Mouse (Mus musculus) heart, adult 2 months (tissue): ENCODE results near the gene Trim31. TPM values are rescaled to one million over a fixed set of nuclear protein-coding genes. Genes with fewer than 3 reads are reported as not detected.
A peak's percentile ranks its signal among the peaks of the same experiment; 100 is the strongest.

ENCODE experiments used
- DNase-seq, 2 experiments: peaks; one replicate each; pipeline ENCODE4 v3.0.0; 2021
- H3K27ac ChIP-seq: fragments of 200-600 bp; 2 replicates; pipeline ENCODE4 v1.8.1; 2022
- H3K27me3 ChIP-seq: fragments of 200-500 bp; 2 replicates; pipeline ENCODE4 v1.6.1; 2012; ENCODE audit warnings: mild to moderate bottlenecking, low read length, inconsistent platforms, mixed read lengths; ENCODE audit not compliant: control insufficient read depth, insufficient read depth
- H3K36me3 ChIP-seq: fragments of 200-500 bp; 2 replicates; pipeline ENCODE4 v1.6.1; 2012; ENCODE audit warnings: low read length, inconsistent platforms; ENCODE audit not compliant: control insufficient read depth, insufficient read depth
- H3K4me1 ChIP-seq: fragments of 200-500 bp; 2 replicates; pipeline ENCODE4 v1.6.1; 2011; ENCODE audit warnings: low read length; ENCODE audit not compliant: control insufficient read depth, insufficient read depth
- H3K4me3 ChIP-seq: fragments of 200-600 bp; 2 replicates; pipeline ENCODE4 v1.8.1; 2022
- H3K79me2 ChIP-seq: fragments of 200-500 bp; replicated peaks from 2 replicates; pipeline ENCODE4 v1.6.1; 2012; ENCODE audit warnings: mild to moderate bottlenecking, inconsistent platforms, low read length, moderate library complexity, mixed read lengths; ENCODE audit not compliant: control insufficient read depth, insufficient read depth
- H3K9ac ChIP-seq: fragments of 200-500 bp; 2 replicates; pipeline ENCODE4 v1.6.1; 2012; ENCODE audit warnings: low read depth, mild to moderate bottlenecking, control low read depth, inconsistent platforms, low read length, mixed read lengths
- CTCF ChIP-seq: fragments of 200-600 bp; IDR thresholded peaks from 2 replicates; pipeline ENCODE4 v1.8.1; 2022; ENCODE audit warnings: antibody characterized with exemption, mild to moderate bottlenecking, moderate library complexity
- EP300 ChIP-seq: fragments of 200-500 bp; IDR thresholded peaks from 2 replicates; pipeline ENCODE4 v1.6.1; 2011; ENCODE audit warnings: low read depth, low read length, control low read depth; ENCODE audit not compliant: insufficient read depth
- POLR2A ChIP-seq: fragments of 200-500 bp; IDR thresholded peaks from 2 replicates; pipeline ENCODE4 v1.6.1; 2011; ENCODE audit warnings: mild to moderate bottlenecking, low read depth, low read length, control low read depth; ENCODE audit not compliant: insufficient read depth
- WGBS: fragments of 180-500 bp; shearing (Covaris S2); methylation state at CpG from one replicate; pipeline ENCODE4 v1.1.7; 2018; 5-methylcytosine and 5-hydroxymethylcytosine counted together
- intact Hi-C: fragments of 180-260 bp; cut with DNase I; formaldehyde crosslinking; loops from one replicate; pipeline ENCODE4 v1.15.1; 2025
- polyA plus RNA-seq: library from polyadenylated mRNA; depleted of rRNA; stranded (reverse); fragments of >200 nt; gene quantifications from 2 replicates; pipeline ENCODE4 v1.2.3, GENCODE M21; 2012; rRNA removed
- total RNA-seq, 2 experiments: library from RNA; stranded (reverse); gene quantifications; 2 replicates each; pipeline ENCODE4 v1.2.3; 2021

Gene Trim31
- total and polyA plus RNA-seq, 3 experiments = not detected

DNA sequence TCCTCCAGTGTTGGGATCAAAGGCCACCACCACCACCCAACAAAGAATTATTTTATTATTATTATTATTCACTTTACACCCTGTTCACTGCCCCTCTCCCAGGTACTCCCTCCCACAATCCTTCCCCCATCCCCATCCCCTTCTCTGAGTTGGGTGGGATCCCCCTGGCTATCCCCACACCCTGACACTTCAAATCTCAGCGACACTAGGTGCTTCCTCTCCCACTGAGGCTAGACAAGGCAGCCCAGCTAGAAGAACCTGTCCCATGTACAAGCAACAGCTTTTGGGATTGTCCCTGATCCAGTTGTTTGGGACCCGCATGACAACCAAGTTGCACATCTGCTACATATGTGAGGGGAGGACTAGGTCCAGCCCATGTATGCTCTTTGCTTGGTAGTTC, 54.7 kb downstream of the Trim31 start:
- H3K4me1 ChIP-seq = peaks cover 2% of the 10 kb centered on the region

DNA sequence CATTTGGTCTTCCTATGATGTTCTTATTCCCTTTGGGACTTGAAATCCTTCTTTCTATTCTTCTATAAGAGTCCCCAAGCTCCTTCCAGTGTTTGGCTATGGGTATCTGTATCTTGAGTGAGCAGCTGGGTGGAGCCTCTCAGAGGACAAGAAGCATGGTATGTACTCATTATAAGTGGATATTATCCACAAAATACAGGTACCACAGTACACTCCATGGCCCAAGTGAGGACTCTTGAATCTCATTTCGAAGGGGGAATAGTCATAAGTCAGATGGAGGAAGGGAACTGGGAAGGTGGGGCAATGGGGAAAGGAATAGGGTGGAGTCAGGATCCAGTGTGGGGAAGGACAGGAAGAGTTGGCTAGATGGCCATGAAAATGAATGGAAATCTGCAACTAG, 55.1 kb downstream of the Trim31 start:
- Histone ChIP-seq H3K4me1 (peaks cover 2% of the 10 kb centered on the region), H3K79me2 (no peaks in the 10 kb centered on the region), H3K4me3 (no peak overlapping the region), H3K27ac (no peak overlapping the region), H3K9ac (no peak overlapping the region), H3K36me3 (peaks cover 2% of the 10 kb centered on the region; the same call in 1 of the 2 replicates), H3K27me3 (no peaks in the 10 kb centered on the region)
- WGBS = 86% methylated on average over 1 of the region's 1 CpGs
- no peak for DNase-seq
- intact Hi-C loops = no loop called here
- TF ChIP-seq POLR2A = no peak
- no peak for TF ChIP-seq EP300
- TF ChIP-seq CTCF = no peak

More for the DNA sequence above, 54.7 kb downstream of the Trim31 start:
- H3K4me3 ChIP-seq = no peak overlapping the region
- no peaks in the 10 kb centered on the region for H3K27me3 ChIP-seq
- WGBS = 94% methylated on average over 2 of the region's 2 CpGs
- no peaks in the 10 kb centered on the region for H3K79me2 ChIP-seq
- intact Hi-C loops = no loop called here
- H3K36me3 ChIP-seq = peaks cover 2% of the 10 kb centered on the region; the same call in 1 of the 2 replicates
- DNase-seq = no peak
- no peak overlapping the region for H3K9ac ChIP-seq
- no peak overlapping the region for H3K27ac ChIP-seq
- TF ChIP-seq POLR2A (no peak), EP300 (no peak), CTCF (no peak)

DNA sequence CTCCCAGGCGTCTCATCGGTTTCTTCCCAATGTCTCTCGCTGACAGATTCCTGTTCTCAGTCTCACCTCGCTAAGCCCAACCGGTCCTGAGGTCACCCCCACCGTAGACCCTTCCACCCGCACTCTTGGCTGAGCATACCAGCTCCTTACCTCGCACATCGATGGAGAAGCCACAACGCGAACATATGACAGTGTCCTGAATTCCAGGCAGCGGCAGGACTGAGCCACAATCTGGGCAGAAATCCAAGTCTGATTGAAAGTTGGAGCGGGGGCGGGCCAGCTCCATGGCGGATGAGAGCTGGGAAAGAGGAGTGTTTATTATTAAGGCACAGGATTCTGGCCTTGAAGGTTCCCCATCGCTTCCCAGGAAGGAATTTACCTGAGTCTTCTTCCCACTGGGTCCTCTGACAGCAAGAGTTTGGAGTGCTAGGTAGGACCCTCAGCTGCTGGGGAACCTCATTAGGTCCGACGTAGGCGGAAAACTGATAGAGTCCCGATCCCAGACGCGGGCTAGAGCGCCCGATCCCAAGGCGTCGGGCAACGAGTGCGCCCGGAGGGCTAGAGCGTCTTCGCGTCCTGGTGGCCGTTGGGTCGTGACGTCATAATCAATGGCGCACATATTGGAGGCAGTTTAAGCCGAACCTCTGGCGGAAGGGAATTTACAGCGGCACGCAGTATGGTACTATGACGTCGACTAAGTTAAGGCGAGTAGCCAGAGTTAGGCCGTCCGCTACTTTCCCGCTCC, 60.3 kb downstream of the Trim31 start, which contains the start of the genes Znrd1 and Znrd1as:
Znrd1 (minus strand) TSS at position 561 of the 745 bp plus-strand sequence.
Znrd1as (plus strand) TSS at position 594 of the 745 bp plus-strand sequence.
- H3K27ac ChIP-seq = peak within 1 kb of the TSS; percentile 83
- TF ChIP-seq POLR2A (peak; percentile 85), CTCF (0 out of 2 replicates have a peak, but pooled peaks have one; percentile 10), EP300 (peak; percentile 89; the same call in 1 of the 2 replicates)
- peak within 1 kb of the TSS; percentile 73 for H3K4me3 ChIP-seq
- peak; percentile 94 to 96 for DNase-seq
- no peaks in the 10 kb centered on the region for H3K27me3 ChIP-seq
- peaks cover 2% of the 10 kb centered on the region for H3K36me3 ChIP-seq
- H3K9ac ChIP-seq = peak within 1 kb of the TSS; percentile 87
- peaks cover 3% of the 10 kb centered on the region for H3K4me1 ChIP-seq
- WGBS = under 1% methylated on average over 46 of the region's 46 CpGs
- intact Hi-C loops = loop anchor here (2.0 kb wide), 3 partner anchors 43 to 121 kb away; partner anchors contain the start of gene Trim26
- H3K79me2 ChIP-seq = no peaks in the 10 kb centered on the region

DNA sequence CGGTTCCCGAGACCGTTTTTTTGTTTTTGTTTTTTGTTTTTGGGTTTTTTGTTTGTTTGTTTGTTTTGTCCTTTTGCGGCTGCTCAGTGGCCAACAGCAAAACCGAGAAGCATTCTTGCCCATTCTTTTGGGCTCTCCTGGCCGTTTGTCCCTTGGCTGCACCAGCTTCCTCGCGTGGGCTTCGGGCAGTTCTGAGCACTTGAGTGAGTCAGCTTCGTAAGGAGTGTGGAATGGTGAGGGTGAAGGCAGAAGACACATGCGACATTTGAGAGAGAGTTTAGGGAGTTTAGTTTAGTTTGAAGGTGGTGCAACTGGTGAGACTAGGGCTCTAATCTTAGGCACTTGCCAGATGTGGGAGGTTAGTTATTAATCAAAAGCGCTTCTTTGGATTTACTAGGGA, 61.0 kb downstream of the Trim31 start:
- intact Hi-C loops = loop anchor here (2.0 kb wide), 3 partner anchors 44 to 122 kb away; partner anchors contain the start of gene Trim26
- 7% methylated on average over 12 of the region's 12 CpGs for whole genome bisulfite sequencing
- Histone ChIP-seq H3K36me3 (peaks cover 2% of the 10 kb centered on the region), H3K4me1 (peaks cover 3% of the 10 kb centered on the region), H3K4me3 (peak overlapping the region; percentile 73), H3K27ac (peak overlapping the region; percentile 83), H3K9ac (peak overlapping the region; percentile 87), H3K27me3 (no peaks in the 10 kb centered on the region), H3K79me2 (no peaks in the 10 kb centered on the region)
- no peak for DNase-seq
- TF ChIP-seq EP300 (no peak), CTCF (no peak), POLR2A (no peak)

Other genes with a start within 250 kb of the Trim31 start
- not detected for gene H2-M1, start 225.9 kb upstream of the Trim31 start, total RNA-seq
- gene H2-M1, start 225.9 kb upstream of the Trim31 start, polyA plus RNA-seq = not detected in 2 replicates
- not detected for gene H2-M10.5, start 125.2 kb upstream of the Trim31 start, total RNA-seq
- not detected in 2 replicates for gene H2-M10.5, start 125.2 kb upstream of the Trim31 start, polyA plus RNA-seq
- not detected for gene H2-M10.6, start 85.9 kb upstream of the Trim31 start, total RNA-seq
- gene H2-M10.6, start 85.9 kb upstream of the Trim31 start, polyA plus RNA-seq = not detected in 2 replicates
- gene Trim26, start 61.0 kb upstream of the Trim31 start, total RNA-seq = 10 to 100 TPM; 19.1 to 19.3 TPM
- gene Trim26, start 61.0 kb upstream of the Trim31 start, polyA plus RNA-seq = 17.0 and 21.7 TPM in 2 replicates
- gene Trim15, start 30.9 kb upstream of the Trim31 start, total RNA-seq = not detected
- 0.10 TPM in 1 of 2 replicates, not detected in the other for gene Trim15, start 30.9 kb upstream of the Trim31 start, polyA plus RNA-seq
- gene Trim10, start 28.5 kb upstream of the Trim31 start, total RNA-seq = 1 to 10 TPM in 1 of 2 experiments, under 1 TPM in 1; 0.13 to 2.1 TPM
- 0.92 TPM in 1 of 2 replicates, not detected in the other for gene Trim10, start 28.5 kb upstream of the Trim31 start, polyA plus RNA-seq
- not detected for gene Trim40, start 8.0 kb upstream of the Trim31 start, total RNA-seq
- not detected in 2 replicates for gene Trim40, start 8.0 kb upstream of the Trim31 start, polyA plus RNA-seq
- gene Rnf39, start 44.8 kb downstream of the Trim31 start, total RNA-seq = under 1 TPM; 0.77 to 0.81 TPM
- gene Rnf39, start 44.8 kb downstream of the Trim31 start, polyA plus RNA-seq = 0.64 and 1.00 TPM in 2 replicates
- 100 to 1,000 TPM in 1 of 2 experiments, 10 to 100 TPM in 1; 92.4 to 108 TPM for gene Ppp1r11, start 53.6 kb downstream of the Trim31 start, total RNA-seq
- 56.8 and 70.8 TPM in 2 replicates for gene Ppp1r11, start 53.6 kb downstream of the Trim31 start, polyA plus RNA-seq
- gene Znrd1, start 60.4 kb downstream of the Trim31 start, total RNA-seq = 10 to 100 TPM; 25.9 to 29.0 TPM
- gene Znrd1, start 60.4 kb downstream of the Trim31 start, polyA plus RNA-seq = 19.8 and 26.2 TPM in 2 replicates
- 10 to 100 TPM; 14.1 to 18.2 TPM for gene Znrd1as, start 60.5 kb downstream of the Trim31 start, total RNA-seq
- gene Znrd1as, start 60.5 kb downstream of the Trim31 start, polyA plus RNA-seq = 4.0 and 8.8 TPM in 2 replicates
- under 1 TPM; 0.27 to 0.63 TPM for gene 2410137M14Rik, start 83.1 kb downstream of the Trim31 start, total RNA-seq
- gene 2410137M14Rik, start 83.1 kb downstream of the Trim31 start, polyA plus RNA-seq = 0.41 and 0.61 TPM in 2 replicates
- gene H2-M5, start 91.4 kb downstream of the Trim31 start, total RNA-seq = under 1 TPM; 0.41 to 0.63 TPM
- gene H2-M5, start 91.4 kb downstream of the Trim31 start, polyA plus RNA-seq = 0.14 and 0.35 TPM in 2 replicates
- gene Zfp57, start 103.0 kb downstream of the Trim31 start, total RNA-seq = 1 to 10 TPM in 1 of 2 experiments, under 1 TPM in 1; 0.94 to 1.4 TPM
- gene Zfp57, start 103.0 kb downstream of the Trim31 start, polyA plus RNA-seq = 2.3 and 4.3 TPM in 2 replicates
- not detected for gene Mog, start 125.3 kb downstream of the Trim31 start, total RNA-seq
- 0.09 TPM in 1 of 2 replicates, not detected in the other for gene Mog, start 125.3 kb downstream of the Trim31 start, polyA plus RNA-seq
- 1 to 10 TPM; 6.5 to 6.7 TPM for gene Gabbr1, start 147.8 kb downstream of the Trim31 start, total RNA-seq
- gene Gabbr1, start 147.8 kb downstream of the Trim31 start, polyA plus RNA-seq = 15.5 and 17.4 TPM in 2 replicates
- gene Olfr90, start 190.4 kb downstream of the Trim31 start, total RNA-seq = not detected
- not detected in 2 replicates for gene Olfr90, start 190.4 kb downstream of the Trim31 start, polyA plus RNA-seq
- not detected for gene Olfr91, start 200.2 kb downstream of the Trim31 start, total RNA-seq
- gene Olfr91, start 200.2 kb downstream of the Trim31 start, polyA plus RNA-seq = not detected in 2 replicates
- not detected for gene Olfr92, start 222.0 kb downstream of the Trim31 start, total RNA-seq
- not detected in 2 replicates for gene Olfr92, start 222.0 kb downstream of the Trim31 start, polyA plus RNA-seq